17 mouse cellular contexts compared by ENCODE assay signal in the genomic region with DNA sequence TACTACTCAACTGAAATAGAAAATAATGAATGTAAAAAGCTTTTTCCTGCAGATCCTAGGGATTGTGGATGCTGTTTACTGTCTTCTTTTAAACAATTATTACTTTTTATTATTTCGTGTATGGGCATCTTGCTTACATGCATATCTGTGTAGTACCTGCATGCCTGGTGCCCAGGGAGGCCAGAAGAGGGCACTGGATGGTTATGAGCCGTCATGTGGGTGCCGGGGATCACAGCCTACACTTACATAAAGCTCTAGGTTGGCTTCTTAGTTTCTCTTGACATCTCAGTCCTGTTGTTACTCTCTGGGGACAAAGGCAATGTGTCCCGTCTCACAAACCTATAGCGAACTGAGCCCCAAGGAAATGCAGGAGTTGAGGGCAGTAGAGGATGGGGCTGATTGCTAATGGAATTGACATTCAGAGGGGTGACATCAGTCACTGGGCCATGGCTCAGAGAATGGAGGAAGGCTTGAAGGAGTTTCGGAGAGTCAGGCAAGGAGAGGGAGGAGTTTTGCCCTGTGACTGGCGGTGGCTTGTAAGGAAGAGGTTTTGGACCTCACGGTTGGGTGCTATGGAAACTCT. TPM values are rescaled to one million over a fixed set of nuclear protein-coding genes. Genes with fewer than 3 reads are reported as not detected.
DNase-seq lines count a peak whose midpoint lies in the region; ATAC-seq and TF ChIP-seq lines count a peak whose summit lies in the region.
"Had no signal": no experiment of that assay in that cellular context is flagged by ENCODE, and none has a peak within 500 bp of the region (broad histone marks: within the 10 kb centered on the region; RNA-seq: fewer than 3 reads in every experiment).

No protein-coding gene starts in this region.

- H3K9me3 ChIP-seq in heart, postnatal 0 days (replicated peaks; ENCODE audit: control insufficient read depth, low read length) = no peaks in the 10 kb centered on the region

- H3K4me3 ChIP-seq in heart, postnatal 0 days (ENCODE audit: low read depth, low read length) = no peak overlapping the region
- H3K4me3 ChIP-seq: embryonic facial prominence, embryonic 12.5 days; gastrocnemius, adult 2 months; heart, embryonic 13.5 days had no signal

- no peak for TF ChIP-seq EP300 in heart, postnatal 0 days (IDR thresholded peaks at IDR 0.05; ENCODE audit: low read depth)

- intact Hi-C loops in heart, postnatal 25 days (cut with DNase I) = no loop called here

- H3K4me1 ChIP-seq in heart, postnatal 0 days (ENCODE audit: control insufficient read depth, insufficient read depth) = no peaks in the 10 kb centered on the region
- H3K4me1 ChIP-seq: embryonic facial prominence, embryonic 12.5 days; heart, embryonic 13.5 days had no signal

- ATAC-seq in heart, postnatal 0 days (ENCODE audit: insufficient read depth, low read depth) = no peak

- H3K27me3 ChIP-seq in heart, postnatal 0 days (ENCODE audit: control insufficient read depth, insufficient read depth, low read length) = peaks cover 6% of the 10 kb centered on the region; the same call in 1 of the 2 replicates
- H3K27me3 ChIP-seq: embryonic facial prominence, embryonic 12.5 days had no signal

- DNase-seq in heart, postnatal 0 days (ENCODE audit: low spot score) = no peak
- DNase-seq in heart, postnatal 25 days (ENCODE audit: low spot score) = no peak
- DNase-seq in testis, postnatal 10 days (ENCODE audit: low spot score) = peak; percentile 42
- no peak for DNase-seq in testis, postnatal 14 days (ENCODE audit: low spot score)
- DNase-seq in adrenal gland, postnatal 14 days = peak; percentile 59
- peak; percentile 46 for DNase-seq in thymus, postnatal 4 days
- DNase-seq in retina, postnatal 1 day = no peak
- DNase-seq: cerebellum, postnatal 14 days; gastrocnemius, adult 2 months; lung, embryonic 14.5 days; right cerebral cortex, postnatal 4 days had no signal

- H3K4me2 ChIP-seq in heart, postnatal 0 days (ENCODE audit: low read depth, low read length) = no peak overlapping the region
- H3K4me2 ChIP-seq: embryonic facial prominence, embryonic 12.5 days; heart, embryonic 13.5 days; hindbrain, embryonic 14.5 days; lung, embryonic 14.5 days had no signal

- H3K9ac ChIP-seq in heart, postnatal 0 days (replicated peaks; ENCODE audit: low read depth, low read length) = no peak overlapping the region
- H3K9ac ChIP-seq: embryonic facial prominence, embryonic 12.5 days; heart, embryonic 13.5 days; hindbrain, embryonic 14.5 days; lung, embryonic 14.5 days had no signal

- H3K36me3 ChIP-seq in heart, postnatal 0 days (replicated peaks; ENCODE audit: control insufficient read depth, insufficient read depth, low read length) = no peaks in the 10 kb centered on the region
- H3K36me3 ChIP-seq: embryonic facial prominence, embryonic 12.5 days; heart, embryonic 13.5 days had no signal

- TF ChIP-seq CTCF in heart, postnatal 0 days (IDR thresholded peaks at IDR 0.05; ENCODE audit: low read depth) = peak; percentile 22; the same call in 1 of the 2 replicates

- WGBS in heart, postnatal 0 days = 74% methylated on average over 8 of the region's 8 CpGs

- no peak overlapping the region for H3K27ac ChIP-seq in heart, postnatal 0 days (ENCODE audit: low read depth)
- H3K27ac ChIP-seq: embryonic facial prominence, embryonic 12.5 days; gastrocnemius, adult 2 months; heart, embryonic 13.5 days; hindbrain, embryonic 14.5 days had no signal

RNA-seq across cellular contexts. Expression of gene Slc10a1, which starts 24.1 kb away (rescaled TPM):
- total RNA-seq in heart, postnatal 0 days (2014; rRNA removed; ENCODE audit: low replicate concordance) = 1.5 TPM in 1 of 2 replicates, not detected in the other
- polyA plus RNA-seq in heart, postnatal 0 days (2015; fragmentation: Nextera tagmentation; extraction: Ambion mirVana) = 0.37 and 0.40 TPM in 2 replicates
- not detected for total RNA-seq in heart, postnatal 25 days (2021)
- 3.0 and 59.5 TPM in 2 replicates for total RNA-seq in adrenal gland, postnatal 14 days (2021)
- total RNA-seq: gastrocnemius, adult 2 months; layer of hippocampus, postnatal 14 days; megakaryocyte-erythroid progenitor cell, adult 5-6 weeks had no signal
- polyA plus RNA-seq: brain, embryonic 14.5 days had no signal

RNA-seq across cellular contexts. Expression of gene Smoc1, which starts 34.0 kb away (rescaled TPM):
- total RNA-seq in heart, postnatal 0 days (2014; rRNA removed; ENCODE audit: low replicate concordance) = 2.7 and 5.1 TPM in 2 replicates
- 5.9 and 6.2 TPM in 2 replicates for polyA plus RNA-seq in heart, postnatal 0 days (2015; fragmentation: Nextera tagmentation; extraction: Ambion mirVana)
- 1 to 10 TPM; 5.3 to 6.8 TPM for total RNA-seq in heart, postnatal 25 days (2021)
- 37.3 and 54.7 TPM in 2 replicates for total RNA-seq in adrenal gland, postnatal 14 days (2021)

RNA-seq across cellular contexts. Expression of gene Srsf5, which starts 47.3 kb away (rescaled TPM):
- 227 and 333 TPM in 2 replicates for total RNA-seq in heart, postnatal 0 days (2014; rRNA removed; ENCODE audit: low replicate concordance)
- polyA plus RNA-seq in heart, postnatal 0 days (2015; fragmentation: Nextera tagmentation; extraction: Ambion mirVana) = 204 and 275 TPM in 2 replicates
- 100 to 1,000 TPM; 105 to 109 TPM for total RNA-seq in heart, postnatal 25 days (2021)
- total RNA-seq in adrenal gland, postnatal 14 days (2021) = 383 and 441 TPM in 2 replicates

Comparison
In these comparisons a context has a peak if more than half of its experiments do, and no peak if none do; other contexts are left out.
1. DNase-seq: peak in testis, postnatal 10 days (single experiment), adrenal gland, postnatal 14 days (single experiment) and thymus, postnatal 4 days (single experiment); none in heart, postnatal 0 days (single experiment), heart, postnatal 25 days (single experiment), testis, postnatal 14 days (single experiment) and retina, postnatal 1 day (single experiment).